Mouse (Mus musculus): ENCODE data around the gene Calu.
"Not testable (repeated sequence)": the region's sequence is repeated elsewhere in the genome, so short reads cannot be mapped to it uniquely, and the experiment has no call there.

DNA sequence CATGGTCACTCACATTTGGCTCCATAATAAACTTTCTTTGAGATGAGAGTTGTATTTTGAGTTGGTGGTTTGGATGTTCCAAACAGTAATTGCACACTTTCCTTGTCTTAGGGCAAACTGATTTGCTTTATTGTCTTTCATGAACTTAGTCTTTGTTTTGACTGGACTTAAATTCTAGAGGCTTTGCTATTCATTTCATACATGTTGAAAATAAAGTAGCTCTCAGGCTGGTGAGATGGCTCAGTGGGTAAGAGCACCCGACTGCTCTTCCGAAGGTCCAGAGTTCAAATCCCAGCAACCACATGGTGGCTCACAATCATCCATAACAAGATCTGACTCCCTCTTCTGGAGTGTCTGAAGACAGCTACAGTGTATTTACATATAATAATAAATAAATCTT, 1.4 kb upstream of the Calu start:
- not testable (repeated sequence) for TF ChIP-seq ZC3H11A (IDR thresholded peaks at IDR 0.05; ENCODE audit: borderline replicate concordance, low read depth, low read length); MAFK (IDR thresholded peaks at IDR 0.05; ENCODE audit: insufficient read depth, low read depth, low read length); HCFC1 (IDR thresholded peaks at IDR 0.05; ENCODE audit: borderline replicate concordance, insufficient read depth, low read length); CHD2 (IDR thresholded peaks at IDR 0.05; ENCODE audit: low read depth, low read length)
